Mouse (Mus musculus): ENCODE results near the gene Gm5901.

Gm5901 gene

DNA sequence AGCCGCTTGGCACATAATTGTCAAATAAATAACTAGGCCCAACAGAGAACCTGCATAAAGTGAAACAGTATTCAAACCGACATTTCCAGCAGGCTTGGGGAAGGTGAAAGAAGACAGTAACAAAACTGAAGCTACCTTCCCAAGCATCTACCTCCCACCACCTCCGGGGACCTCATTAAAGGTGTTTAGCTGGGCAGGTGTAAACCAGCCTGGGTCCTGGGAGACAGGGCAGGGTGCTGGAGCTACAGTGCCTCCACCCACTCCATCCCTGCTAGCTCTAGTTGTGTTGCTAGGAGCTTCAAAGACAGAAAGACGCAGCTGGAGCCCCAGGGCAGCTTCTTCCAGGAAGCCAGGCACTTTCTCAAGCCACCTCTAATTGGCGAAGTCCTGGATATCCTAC is 29.4 kb downstream of the Gm5901 start, which contains the start of gene Cnga4:
TSS of gene Cnga4 (plus strand) at position 301 of the 400 bp plus-strand sequence.
- no peak for DNase-seq (ENCODE audit: low spot score in 2 of 2)

DNA sequence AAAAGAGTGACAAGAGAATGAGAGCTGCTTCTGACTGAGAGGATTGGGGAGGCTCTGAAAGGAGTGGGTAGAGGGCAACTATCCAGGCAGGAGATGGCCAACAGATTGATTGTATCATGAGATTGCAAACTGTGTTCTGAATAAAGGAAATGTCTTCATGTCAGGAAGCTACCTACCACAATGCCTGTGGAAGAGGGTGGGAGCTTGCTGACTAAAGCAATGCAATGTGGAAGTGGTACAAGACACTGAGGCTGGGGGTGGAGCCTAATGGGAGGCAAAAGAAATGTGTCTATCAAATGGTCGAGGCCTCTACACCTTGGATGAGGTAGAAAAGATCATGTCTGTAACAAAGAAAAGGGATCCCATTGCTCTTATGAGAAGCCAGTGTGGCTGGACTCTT is 31.5 kb downstream of the Gm5901 start:
- no peak for DNase-seq (ENCODE audit: low spot score in 2 of 2)

DNA sequence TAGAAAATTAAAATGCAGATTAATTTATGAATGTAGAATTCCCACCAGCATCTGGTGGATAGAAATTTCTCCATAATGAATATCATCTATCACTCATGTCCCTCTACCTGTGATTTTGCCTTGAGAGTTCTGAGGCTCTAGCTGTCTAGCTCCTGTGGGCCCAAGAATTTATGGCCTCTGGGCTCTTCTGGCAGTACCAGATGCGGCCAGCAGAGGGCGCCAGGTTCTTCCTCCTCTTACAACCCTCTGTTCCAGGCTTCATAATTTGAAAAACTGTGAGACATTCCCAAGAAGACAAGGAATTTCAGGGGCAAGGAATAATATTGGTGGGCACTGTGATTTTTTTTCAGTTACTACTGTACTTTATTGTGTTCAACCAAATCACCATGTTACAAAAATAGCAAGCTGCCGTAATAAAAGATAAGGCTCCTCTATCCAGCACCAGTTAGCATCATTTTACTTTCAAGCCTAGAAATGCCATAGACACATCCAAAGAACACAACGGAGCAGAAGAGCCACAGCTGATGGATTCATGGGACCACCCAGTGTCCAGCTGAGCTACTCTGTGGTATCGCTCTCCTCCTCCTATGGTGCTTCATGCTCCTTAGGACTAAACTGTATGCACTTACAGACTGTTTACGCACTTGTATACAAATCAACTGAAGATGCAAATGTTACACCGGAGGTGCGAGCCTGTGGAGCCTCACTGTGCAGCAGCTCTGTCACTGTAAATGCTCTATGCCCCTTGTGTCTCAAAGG is 37.2 kb downstream of the Gm5901 start:
- peak; percentile 82 to 94 for DNase-seq (ENCODE audit: low spot score in 2 of 2)

DNA sequence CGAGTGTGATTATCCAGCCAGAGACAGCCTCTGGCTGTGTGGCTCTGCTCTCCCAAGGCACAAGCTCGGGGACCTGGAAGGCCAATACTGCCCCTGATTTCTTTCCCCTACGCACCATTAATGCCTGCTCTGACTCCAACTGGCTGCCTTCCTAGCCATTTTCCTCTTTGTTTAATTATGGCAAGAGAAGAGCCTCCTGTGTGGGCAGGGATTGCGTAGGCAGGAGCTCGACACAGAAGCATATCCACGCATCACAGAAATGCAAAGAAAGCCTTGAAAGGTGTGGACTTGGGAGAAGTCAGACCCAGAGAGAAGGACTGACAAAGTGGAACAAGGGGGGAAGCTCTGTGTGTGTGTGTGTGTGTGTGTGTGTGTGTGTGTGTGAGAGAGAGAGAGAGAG is 39.5 kb downstream of the Gm5901 start:
- peak in 1 of 2 experiments; percentile 45 for DNase-seq (ENCODE audit: low spot score in 2 of 2)

DNA sequence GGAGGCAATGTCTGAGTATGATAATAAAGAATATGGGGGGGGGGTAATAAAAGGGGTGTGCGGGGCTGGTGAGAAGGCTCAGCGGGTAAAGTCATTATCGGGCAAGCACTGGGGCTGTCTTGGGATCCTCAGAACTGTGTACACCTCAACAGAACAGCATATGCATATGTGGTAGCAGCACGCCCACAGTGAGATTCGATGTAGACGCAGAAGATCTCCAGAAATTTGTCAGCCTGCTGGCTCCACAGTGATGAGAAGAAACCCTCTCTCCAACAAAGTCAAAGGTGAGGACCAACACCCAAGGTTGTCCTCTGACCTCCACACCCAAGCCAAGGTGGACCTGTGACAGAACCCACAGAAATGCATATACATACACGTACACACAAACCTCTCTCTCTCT is 41.7 kb downstream of the Gm5901 start:
- DNase-seq (ENCODE audit: low spot score in 2 of 2): no peak

DNA sequence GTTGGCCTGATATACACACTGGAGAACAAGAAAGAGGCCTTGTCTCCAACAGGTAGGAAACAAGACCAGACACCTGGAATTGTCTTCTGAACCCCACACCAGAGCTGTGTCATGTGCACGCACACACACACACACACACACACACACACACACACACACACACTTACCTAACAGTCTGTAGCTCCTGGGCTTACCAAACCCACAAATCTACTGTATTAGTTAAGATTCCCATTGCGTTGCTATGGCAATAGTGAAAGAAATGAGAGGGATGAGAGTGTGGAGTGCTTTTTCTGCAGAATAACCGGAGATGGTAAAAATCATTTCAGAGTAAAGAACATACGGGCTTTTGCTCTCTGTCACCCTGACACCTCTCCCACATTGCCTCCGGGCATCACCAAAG is 43.3 kb downstream of the Gm5901 start:
- DNase-seq (ENCODE audit: low spot score in 2 of 2): no peak

DNA sequence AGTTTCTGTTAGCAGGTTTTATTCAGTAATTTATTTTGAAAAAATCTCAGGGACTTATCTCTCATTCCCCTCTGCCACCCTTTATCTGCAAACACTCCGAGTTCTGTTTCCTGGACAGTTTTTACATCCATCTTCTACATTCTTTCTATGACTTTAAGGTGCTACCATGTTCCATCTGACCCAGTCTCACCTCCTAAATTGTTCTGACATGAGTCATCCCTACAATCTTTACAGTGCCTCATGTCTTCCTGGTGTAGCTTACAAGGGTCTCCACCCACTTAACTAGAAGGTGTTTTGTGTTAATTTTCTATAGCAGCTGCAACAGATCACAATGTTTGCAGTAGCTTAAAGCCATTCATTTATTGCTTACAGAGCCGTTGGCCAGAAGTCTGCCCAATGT is 46.1 kb downstream of the Gm5901 start:
- no peak for DNase-seq (ENCODE audit: low spot score in 2 of 2)

DNA sequence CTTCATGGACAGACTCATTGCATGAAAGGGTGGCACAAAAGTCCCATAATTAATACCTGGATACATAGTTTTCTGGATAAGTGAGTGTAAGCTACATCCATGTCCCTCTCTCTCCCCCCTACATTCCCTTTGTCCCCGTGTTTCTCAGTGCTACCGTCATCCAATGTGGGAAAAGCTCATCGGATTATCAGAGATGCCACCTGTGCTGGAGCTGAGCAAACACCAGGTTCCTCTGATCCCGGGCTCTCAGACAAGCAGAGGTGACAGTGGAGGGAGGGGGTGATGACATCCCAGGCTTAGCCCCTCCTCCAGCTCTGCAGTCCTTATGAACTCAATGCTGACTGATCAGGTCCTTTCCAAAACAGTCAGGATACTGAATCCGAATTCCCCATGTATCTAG is 49.5 kb downstream of the Gm5901 start:
- DNase-seq (ENCODE audit: low spot score in 2 of 2): no peak

DNA sequence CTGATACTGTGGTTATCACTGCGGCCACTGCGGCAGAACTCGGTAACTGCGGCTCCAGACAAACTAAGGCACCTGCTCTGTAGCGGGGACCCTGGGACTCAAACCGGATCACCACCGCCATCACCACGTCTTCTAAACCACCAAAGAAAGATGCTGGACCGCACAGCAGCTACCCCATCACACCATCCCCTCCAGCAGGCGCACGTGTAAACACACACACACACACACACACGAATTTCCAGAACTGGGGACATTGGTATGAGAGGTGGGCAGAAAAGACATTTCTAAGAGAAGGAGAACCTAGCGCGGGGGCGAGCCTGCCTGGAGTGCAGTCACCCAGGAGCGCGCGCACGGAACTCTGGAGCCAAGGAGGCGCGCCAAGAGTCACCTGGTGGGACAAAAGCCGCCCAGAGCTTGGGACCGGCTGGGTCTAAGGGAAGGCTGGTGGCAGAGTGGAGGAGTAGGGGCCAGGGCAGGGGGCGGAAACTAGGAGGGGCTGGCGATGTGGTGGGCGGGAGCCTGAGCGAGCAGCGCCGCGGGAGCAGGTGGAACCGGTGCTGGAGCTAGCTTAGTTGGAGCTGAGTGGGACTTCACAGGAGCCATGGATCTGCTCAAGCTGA is 50.7 kb downstream of the Gm5901 start, which contains the start of gene Cckbr:
TSS of gene Cckbr (plus strand) at position 308 of the 620 bp plus-strand sequence.
- DNase-seq (ENCODE audit: low spot score in 2 of 2): peak; percentile 66

DNA sequence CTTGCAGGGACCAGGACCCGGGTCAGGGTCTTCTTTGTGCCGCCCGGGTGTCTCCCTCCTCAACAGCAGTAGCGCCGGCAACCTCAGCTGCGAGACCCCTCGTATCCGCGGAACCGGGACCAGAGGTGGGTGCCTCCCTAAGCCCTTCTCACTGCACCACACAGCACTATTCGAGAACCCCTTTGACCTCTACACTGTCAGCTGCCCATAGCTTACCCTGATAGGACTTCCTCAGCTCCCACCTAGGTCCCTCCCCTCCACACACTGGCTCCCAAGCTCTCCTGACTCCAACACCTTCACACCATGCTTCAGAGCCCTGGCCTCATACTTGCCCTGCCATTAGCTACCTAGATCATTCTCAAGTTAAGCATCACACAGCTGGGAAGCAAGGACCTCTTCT is 51.2 kb downstream of the Gm5901 start:
- no peak for DNase-seq (ENCODE audit: low spot score in 2 of 2)

Measured in frontal cortex, postnatal 36 days (tissue).